Mouse (Mus musculus): ENCODE results near the gene Atp5g3. TPM values are rescaled to one million over a fixed set of nuclear protein-coding genes. Genes with fewer than 3 reads are reported as not detected.

Atp5g3 gene
- polyA plus RNA-seq, 1 experiment = 481 TPM

- TF ChIP-seq CTCF (IDR thresholded peaks at IDR 0.05; ENCODE audit: low read depth, low read length) (no peak), EP300 (IDR thresholded peaks at IDR 0.05; ENCODE audit: insufficient read depth, low read depth, low read length) (no peak), POLR2A (IDR thresholded peaks at IDR 0.05; ENCODE audit: insufficient read depth, low read length) (no peak)
- no peak overlapping the region; the same call in 1 of the 2 replicates for H3K27ac ChIP-seq (ENCODE audit: insufficient read depth, low read length)
- H3K9ac ChIP-seq (ENCODE audit: low read depth, poor library complexity, severe bottlenecking) = no peak overlapping the region
- H3K9me3 ChIP-seq (replicated peaks; ENCODE audit: control insufficient read depth, insufficient read depth, low read length, poor library complexity, severe bottlenecking) = no peaks in the 10 kb centered on the region
- H3K4me3 ChIP-seq (ENCODE audit: low read depth, low read length) = no peak overlapping the region
- H3K4me1 ChIP-seq (ENCODE audit: control insufficient read depth, insufficient read depth, low read length) = peaks cover 2% of the 10 kb centered on the region
- H3K27me3 ChIP-seq (ENCODE audit: control insufficient read depth, insufficient read depth, low read length, poor library complexity, severe bottlenecking) = no peaks in the 10 kb centered on the region
- no peaks in the 10 kb centered on the region; the same call in 1 of the 2 replicates for H3K36me3 ChIP-seq (ENCODE audit: control insufficient read depth, insufficient read depth, low read length, poor library complexity, severe bottlenecking)
Observed at GRCm38 (mm10) chr2:73860046-73860624, 51.0 kb downstream of the Atp5g3 start.

Other genes with a start within 250 kb of the Atp5g3 start
- 20.2 and 25.8 TPM in 2 replicates for gene Chn1, start 136.0 kb downstream of the Atp5g3 start, polyA plus RNA-seq (2011; ENCODE audit: insufficient read depth, insufficient read length, low read depth, missing spikeins)
- 92.0 and 95.1 TPM in 2 replicates for gene Atf2, start 18.7 kb downstream of the Atp5g3 start, polyA plus RNA-seq (2011; ENCODE audit: insufficient read depth, insufficient read length, low read depth, missing spikeins)